Mouse (Mus musculus) testis, adult 2 months (tissue): ENCODE data around the gene Il17re.

ENCODE experiments used
- CTCF ChIP-seq: fragments of 200-500 bp; IDR thresholded peaks from 2 replicates; pipeline ENCODE4 v1.5.1; 2012; ENCODE audit warnings: low read depth, mild to moderate bottlenecking, inconsistent platforms, low read length, moderate library complexity; ENCODE audit not compliant: control insufficient read depth, insufficient read depth, insufficient replicate concordance
- POLR2A ChIP-seq: fragments of 200-500 bp; IDR thresholded peaks from 2 replicates; pipeline ENCODE4 v1.6.1; 2012; ENCODE audit warnings: low read depth, mild to moderate bottlenecking, inconsistent platforms, low read length, moderate library complexity; ENCODE audit not compliant: control insufficient read depth

- TF ChIP-seq POLR2A = no peak
- no peak for TF ChIP-seq CTCF
Measured at GRCm38 (mm10) chr6:113434691-113435090, 23.6 kb upstream of the Il17re start.
